Mouse (Mus musculus): ENCODE data around the gene Gm973.
A peak's percentile ranks its signal among the peaks of the same experiment; 100 is the strongest.

The Gm973 gene

DNA sequence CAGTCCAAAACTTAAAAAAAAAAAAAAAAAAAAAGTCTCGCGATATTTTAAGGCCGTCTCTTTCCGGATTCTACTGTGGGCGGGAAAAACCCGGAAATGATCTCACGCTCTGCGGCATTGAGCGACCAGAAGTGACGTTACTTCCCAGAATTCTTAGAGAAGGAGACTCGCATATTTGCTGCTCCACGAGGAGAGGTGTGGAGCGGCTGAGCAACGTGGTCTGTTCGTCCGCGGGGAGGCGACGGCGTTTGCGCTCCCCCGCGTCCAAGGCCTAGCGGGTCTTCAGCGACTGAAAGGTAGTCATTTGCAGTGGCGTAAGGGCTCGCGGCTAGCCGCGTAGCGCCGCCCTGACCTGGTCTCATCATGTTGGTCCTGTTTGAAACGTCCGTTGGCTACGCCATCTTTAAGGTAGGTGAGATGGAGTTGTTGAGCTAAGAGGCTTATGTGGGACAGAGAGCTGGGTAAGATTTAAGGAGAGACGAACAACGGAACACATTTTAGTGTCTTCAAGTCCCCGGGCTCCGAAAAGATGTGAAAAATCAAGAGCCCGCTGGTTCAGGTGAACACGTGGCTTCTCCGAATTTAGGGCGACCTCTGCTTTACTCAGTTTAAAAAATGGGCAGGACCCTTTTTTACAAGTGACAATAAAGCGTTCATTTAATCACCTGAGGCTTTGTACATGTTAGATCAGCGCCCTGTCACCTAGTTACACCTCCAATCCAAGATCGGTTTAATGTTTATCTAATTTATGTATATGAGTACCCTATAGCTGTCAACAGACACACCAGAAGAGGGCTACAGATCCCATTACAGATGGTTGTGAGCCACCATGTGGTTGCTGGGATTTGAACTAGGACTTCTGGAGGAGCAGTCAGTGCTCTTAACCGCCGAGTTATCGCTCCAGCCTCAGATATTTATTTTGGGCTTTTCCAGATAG, 169.0 kb downstream of the Gm973 start, which contains the start of gene Nop58:
Nop58 (plus strand) TSS at position 153 of the 937 bp plus-strand sequence.
- peak; percentile 91 for DNase-seq (ENCODE audit: low read depth, low spot score)
